Mouse (Mus musculus) bone marrow, adult 2 months (tissue): ENCODE data around the gene Psmc6. TPM values are rescaled to one million over a fixed set of nuclear protein-coding genes. Genes with fewer than 3 reads are reported as not detected.

ENCODE experiments used
- H3K27ac ChIP-seq: fragments of 200-500 bp; 2 replicates; pipeline ENCODE4 v1.5.1; 2012; ENCODE audit warnings: low read depth, mild to moderate bottlenecking, control low read depth, inconsistent platforms, low read length; ENCODE audit not compliant: control insufficient read depth, poor library complexity, insufficient read depth
- H3K4me1 ChIP-seq: fragments of 200-500 bp; 2 replicates; pipeline ENCODE4 v1.6.1; 2011; ENCODE audit warnings: low read length; ENCODE audit not compliant: control insufficient read depth, insufficient read depth
- H3K4me3 ChIP-seq: fragments of 200-500 bp; replicated peaks from 2 replicates; pipeline ENCODE3; 2011; ENCODE audit warnings: mild to moderate bottlenecking, low read depth, low read length, control low read depth; ENCODE audit not compliant: control insufficient read depth
- CTCF ChIP-seq: fragments of 200-500 bp; IDR thresholded peaks from 2 replicates; pipeline ENCODE4 v1.5.1; 2011; ENCODE audit warnings: low read length, control low read depth; ENCODE audit not compliant: control insufficient read depth, insufficient read depth
- POLR2A ChIP-seq: fragments of 200-500 bp; IDR thresholded peaks from 2 replicates; pipeline ENCODE4 v1.6.1; 2011; ENCODE audit warnings: low read depth, mild to moderate bottlenecking, control low read depth, low read length, borderline replicate concordance; ENCODE audit not compliant: control insufficient read depth
- WGBS: fragments of 180-500 bp; shearing (Covaris S2); methylation state at CpG from one replicate; pipeline ENCODE4 v1.1.7; 2018; 5-methylcytosine and 5-hydroxymethylcytosine counted together
- polyA plus RNA-seq: library from polyadenylated mRNA; stranded (reverse); fragments of >200 nt; gene quantifications from 2 replicates; pipeline ENCODE4 v1.2.4, GENCODE M21; 2011; ENCODE audit warnings: low replicate concordance; ENCODE audit not compliant: missing spikeins, insufficient read depth, insufficient read length

The Psmc6 gene
- 84.3 and 171 TPM in 2 replicates for polyA plus RNA-seq

GRCm38 (mm10) chr14:45329589-45330181 lies at the start of gene Psmc6:
Gene Psmc6, plus strand, starts transcription at chr14:45329788.
- TF ChIP-seq POLR2A (no peak), CTCF (peak; percentile 96)
- peak within 1 kb of the TSS; percentile 90 for H3K4me3 ChIP-seq
- under 1% methylated on average over 44 of the region's 44 CpGs for WGBS
- H3K4me1 ChIP-seq: peaks cover 3% of the 10 kb centered on the region; the same call in 1 of the 2 replicates
- H3K27ac ChIP-seq: peak within 1 kb of the TSS; percentile 92

- no peak for TF ChIP-seq POLR2A
- TF ChIP-seq CTCF: no peak
- no peak overlapping the region for H3K27ac ChIP-seq
- H3K4me1 ChIP-seq: no peaks in the 10 kb centered on the region
- no peak overlapping the region for H3K4me3 ChIP-seq
- WGBS: 83% methylated on average over 3 of the region's 3 CpGs
Observed at GRCm38 (mm10) chr14:45282066-45282465, 47.5 kb upstream of the Psmc6 start.

GRCm38 (mm10) chr14:45291608-45292007 lies 38.0 kb upstream of the Psmc6 start:
- 42% methylated on average over 4 of the region's 4 CpGs for WGBS
- no peak overlapping the region for H3K4me3 ChIP-seq
- H3K4me1 ChIP-seq: no peaks in the 10 kb centered on the region
- no peak for TF ChIP-seq POLR2A
- no peak for TF ChIP-seq CTCF
- H3K27ac ChIP-seq: no peak overlapping the region

GRCm38 (mm10) chr14:45303939-45304338 lies 25.6 kb upstream of the Psmc6 start:
- peaks cover 2% of the 10 kb centered on the region; the same call in 1 of the 2 replicates for H3K4me1 ChIP-seq
- 85% methylated on average over 4 of the region's 4 CpGs for WGBS
- no peak overlapping the region for H3K27ac ChIP-seq
- TF ChIP-seq CTCF (no peak), POLR2A (no peak)
- H3K4me3 ChIP-seq: no peak overlapping the region

GRCm38 (mm10) chr14:45304389-45304788 lies 25.2 kb upstream of the Psmc6 start:
- 83% methylated on average over 4 of the region's 4 CpGs for WGBS
- TF ChIP-seq POLR2A (no peak), CTCF (no peak)
- no peak overlapping the region for H3K4me3 ChIP-seq
- peaks cover 2% of the 10 kb centered on the region; the same call in 1 of the 2 replicates for H3K4me1 ChIP-seq
- H3K27ac ChIP-seq: no peak overlapping the region

- peaks cover 2% of the 10 kb centered on the region; the same call in 1 of the 2 replicates for H3K4me1 ChIP-seq
- H3K4me3 ChIP-seq: no peak overlapping the region
- 85% methylated on average over 5 of the region's 5 CpGs for WGBS
- TF ChIP-seq CTCF (no peak), POLR2A (no peak)
- no peak overlapping the region for H3K27ac ChIP-seq
Observed at GRCm38 (mm10) chr14:45305852-45306251, 23.7 kb upstream of the Psmc6 start.

- H3K4me3 ChIP-seq: peak overlapping the region; percentile 10
- peaks cover 2% of the 10 kb centered on the region; the same call in 1 of the 2 replicates for H3K4me1 ChIP-seq
- 40% methylated on average over 8 of the region's 8 CpGs for WGBS
- H3K27ac ChIP-seq: no peak overlapping the region; the same call in 1 of the 2 replicates
- TF ChIP-seq CTCF (no peak), POLR2A (no peak)
Observed at GRCm38 (mm10) chr14:45307630-45308328, 21.8 kb upstream of the Psmc6 start.

- Histone ChIP-seq H3K27ac (no peak overlapping the region), H3K4me3 (no peak overlapping the region), H3K4me1 (peaks cover 2% of the 10 kb centered on the region; the same call in 1 of the 2 replicates)
- TF ChIP-seq POLR2A (no peak), CTCF (no peak)
- WGBS: 84% methylated on average over 13 of the region's 13 CpGs
Observed at GRCm38 (mm10) chr14:45309646-45310045, 19.9 kb upstream of the Psmc6 start.
